Mouse (Mus musculus): ENCODE data around the gene Uqcc2. TPM values are rescaled to one million over a fixed set of nuclear protein-coding genes. Genes with fewer than 3 reads are reported as not detected.

Gene Uqcc2
- 335 and 353 TPM in 2 replicates for polyA plus RNA-seq (2014; fragmentation: Nextera tagmentation; extraction: Ambion mirVana)

DNA sequence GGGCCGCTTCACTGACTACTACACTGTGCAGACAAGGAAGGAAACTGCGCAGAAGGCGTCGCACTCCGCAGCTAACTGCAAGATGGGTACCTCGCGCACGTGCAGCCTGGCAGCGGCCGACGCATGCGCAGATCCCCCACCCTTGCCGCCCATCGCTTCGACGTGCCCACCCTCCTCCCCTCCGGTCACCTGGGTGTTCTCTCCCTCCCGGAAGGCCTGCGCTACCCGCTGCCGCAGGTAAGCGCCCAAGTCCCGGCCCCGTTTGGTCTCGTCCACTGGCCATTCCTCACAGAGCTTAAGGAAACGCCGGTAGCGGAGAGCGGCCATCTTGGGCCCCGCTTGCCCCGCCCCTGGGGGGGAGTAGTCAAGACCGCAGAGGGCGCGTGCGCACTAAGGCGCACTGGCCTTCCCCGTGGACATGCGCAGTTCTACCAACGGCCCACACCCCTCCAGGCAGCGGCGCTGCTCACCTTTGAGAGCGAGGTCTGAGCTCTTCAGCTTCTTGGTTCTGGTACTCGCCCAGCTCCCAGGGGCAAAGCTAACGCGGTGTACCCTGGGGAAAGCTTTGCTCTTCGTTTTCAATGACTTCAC lies at the start of gene Uqcc2:
Gene Uqcc2 (minus strand): TSS at position 366 of the 591 bp plus-strand sequence.
- Histone ChIP-seq H3K9me3 (ENCODE audit: control insufficient read depth, low read length) (no peaks in the 10 kb centered on the region), H3K4me1 (replicated peaks; ENCODE audit: control insufficient read depth, insufficient read depth, low read length) (peaks cover 23% of the 10 kb centered on the region), H3K4me2 (ENCODE audit: low read length) (peak within 1 kb of the TSS; percentile 64), H3K4me3 (ENCODE audit: low read depth, low read length) (peak within 1 kb of the TSS; percentile 61), H3K27ac (ENCODE audit: low read depth) (no peak within 1 kb of the TSS), H3K27me3 (replicated peaks; ENCODE audit: control insufficient read depth, insufficient read depth, low read length) (no peaks in the 10 kb centered on the region), H3K36me3 (ENCODE audit: control insufficient read depth, insufficient read depth, low read length) (0 out of 2 replicates have a peak, but pooled peaks cover 3% of the 10 kb centered on the region), H3K9ac (ENCODE audit: low read length) (peak within 1 kb of the TSS; percentile 62)
- 1% methylated on average over 46 of the region's 46 CpGs for WGBS
- peak; percentile 88 for ATAC-seq (replicated peaks; ENCODE audit: low FRiP score, low TSS enrichment, low read depth)
- peak; percentile 98 for DNase-seq (ENCODE audit: low spot score)

DNA sequence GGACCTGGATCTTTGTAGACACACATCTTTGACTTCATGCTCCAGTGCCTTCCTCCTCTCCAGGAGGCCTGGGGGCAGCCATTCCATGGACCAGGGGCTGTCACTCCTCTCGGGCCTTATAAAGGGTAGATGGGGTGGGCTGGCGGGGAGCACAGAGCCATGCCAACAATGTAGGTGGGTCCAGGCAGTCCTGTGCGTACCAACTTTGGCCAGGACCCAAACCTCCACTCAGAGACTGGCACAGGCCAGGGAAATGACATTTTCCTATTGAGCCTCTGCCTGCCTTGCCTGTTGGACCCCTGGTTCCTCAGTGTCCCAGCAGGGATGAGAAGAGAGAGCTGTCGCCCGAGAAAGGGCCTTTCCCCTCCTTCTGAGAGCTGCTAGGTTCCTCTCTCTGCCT lies 48.7 kb upstream of the Uqcc2 start:
- no peak overlapping the region for H3K4me2 ChIP-seq (ENCODE audit: low read length)
- no peak overlapping the region for H3K4me3 ChIP-seq (ENCODE audit: low read depth, low read length)
- no peaks in the 10 kb centered on the region for H3K4me1 ChIP-seq (replicated peaks; ENCODE audit: control insufficient read depth, insufficient read depth, low read length)
- ATAC-seq (replicated peaks; ENCODE audit: low FRiP score, low TSS enrichment, low read depth) (no peak), DNase-seq (ENCODE audit: low spot score) (no peak)
- H3K9me3 ChIP-seq (ENCODE audit: control insufficient read depth, low read length), result no peaks in the 10 kb centered on the region
- H3K36me3 ChIP-seq (ENCODE audit: control insufficient read depth, insufficient read depth, low read length), result no peaks in the 10 kb centered on the region
- H3K9ac ChIP-seq (ENCODE audit: low read length), result no peak overlapping the region
- H3K27me3 ChIP-seq (replicated peaks; ENCODE audit: control insufficient read depth, insufficient read depth, low read length), result no peaks in the 10 kb centered on the region
- 83% methylated on average over 5 of the region's 5 CpGs for WGBS
- no peak overlapping the region for H3K27ac ChIP-seq (ENCODE audit: low read depth)

DNA sequence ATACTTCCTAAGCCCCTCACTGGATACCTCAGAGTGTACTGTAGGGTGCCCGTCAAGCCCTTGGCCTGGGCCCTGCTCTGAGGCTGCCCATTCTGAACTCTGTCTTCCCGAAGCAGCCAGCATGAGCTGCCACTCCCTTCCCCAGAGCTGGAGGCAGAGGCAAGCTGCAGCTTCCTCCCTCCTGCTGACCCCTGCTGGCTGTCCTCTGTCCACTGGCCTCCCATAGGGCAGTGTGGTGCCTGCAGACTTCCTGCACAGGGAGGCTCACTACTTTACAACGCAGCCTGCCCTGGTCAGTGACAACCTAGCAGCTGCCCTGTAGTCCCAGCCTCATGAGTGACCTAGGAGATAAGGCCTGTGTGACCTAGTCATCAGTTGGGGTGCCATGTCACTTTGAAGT lies 48.0 kb upstream of the Uqcc2 start:
- Histone ChIP-seq H3K36me3 (ENCODE audit: control insufficient read depth, insufficient read depth, low read length) (no peaks in the 10 kb centered on the region), H3K4me3 (ENCODE audit: low read depth, low read length) (no peak overlapping the region), H3K27ac (ENCODE audit: low read depth) (no peak overlapping the region), H3K4me1 (replicated peaks; ENCODE audit: control insufficient read depth, insufficient read depth, low read length) (no peaks in the 10 kb centered on the region), H3K9me3 (ENCODE audit: control insufficient read depth, low read length) (no peaks in the 10 kb centered on the region), H3K27me3 (replicated peaks; ENCODE audit: control insufficient read depth, insufficient read depth, low read length) (no peaks in the 10 kb centered on the region), H3K4me2 (ENCODE audit: low read length) (no peak overlapping the region), H3K9ac (ENCODE audit: low read length) (no peak overlapping the region)
- DNase-seq (ENCODE audit: low spot score) (no peak), ATAC-seq (replicated peaks; ENCODE audit: low FRiP score, low TSS enrichment, low read depth) (no peak; the same call in 1 of the 2 replicates)
- 30% methylated on average over 3 of the region's 3 CpGs for WGBS

DNA sequence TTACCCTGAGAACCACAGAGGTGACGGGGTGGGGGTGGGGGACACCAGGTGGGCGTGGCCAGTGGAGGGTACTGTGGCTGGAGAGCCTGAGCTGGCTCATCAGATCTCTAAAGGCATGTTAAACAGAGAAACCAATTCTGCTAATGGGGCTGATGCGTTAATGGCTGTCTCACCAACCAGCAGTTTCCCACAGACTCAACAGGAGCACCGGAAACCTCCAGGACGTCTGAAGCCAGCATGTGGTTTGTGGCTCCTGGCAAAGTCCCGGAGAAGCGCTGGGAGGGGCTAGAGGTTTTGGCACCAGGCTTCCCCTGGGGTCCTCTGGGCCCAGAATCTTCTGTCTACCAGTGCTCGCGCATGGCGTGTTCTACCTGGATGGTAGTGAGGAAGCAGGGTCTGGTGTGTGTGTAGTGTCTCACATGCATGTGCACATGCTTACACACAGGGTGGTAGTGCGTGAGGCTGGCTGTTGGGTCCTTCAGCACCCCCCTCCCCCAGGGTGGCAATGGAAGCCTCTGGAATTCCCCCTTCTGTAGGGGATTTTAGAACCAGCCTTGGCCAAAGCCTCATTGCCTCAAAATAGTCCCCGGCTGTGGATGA lies 46.1 kb upstream of the Uqcc2 start:
- Histone ChIP-seq H3K36me3 (ENCODE audit: control insufficient read depth, insufficient read depth, low read length) (no peaks in the 10 kb centered on the region), H3K9me3 (ENCODE audit: control insufficient read depth, low read length) (no peaks in the 10 kb centered on the region), H3K4me3 (ENCODE audit: low read depth, low read length) (no peak overlapping the region), H3K9ac (ENCODE audit: low read length) (no peak overlapping the region), H3K27me3 (replicated peaks; ENCODE audit: control insufficient read depth, insufficient read depth, low read length) (no peaks in the 10 kb centered on the region), H3K4me1 (replicated peaks; ENCODE audit: control insufficient read depth, insufficient read depth, low read length) (peaks cover 11% of the 10 kb centered on the region), H3K4me2 (ENCODE audit: low read length) (no peak overlapping the region), H3K27ac (ENCODE audit: low read depth) (no peak overlapping the region)
- ATAC-seq (replicated peaks; ENCODE audit: low FRiP score, low TSS enrichment, low read depth) (no peak), DNase-seq (ENCODE audit: low spot score) (no peak)
- WGBS, result 54% methylated on average over 12 of the region's 12 CpGs

DNA sequence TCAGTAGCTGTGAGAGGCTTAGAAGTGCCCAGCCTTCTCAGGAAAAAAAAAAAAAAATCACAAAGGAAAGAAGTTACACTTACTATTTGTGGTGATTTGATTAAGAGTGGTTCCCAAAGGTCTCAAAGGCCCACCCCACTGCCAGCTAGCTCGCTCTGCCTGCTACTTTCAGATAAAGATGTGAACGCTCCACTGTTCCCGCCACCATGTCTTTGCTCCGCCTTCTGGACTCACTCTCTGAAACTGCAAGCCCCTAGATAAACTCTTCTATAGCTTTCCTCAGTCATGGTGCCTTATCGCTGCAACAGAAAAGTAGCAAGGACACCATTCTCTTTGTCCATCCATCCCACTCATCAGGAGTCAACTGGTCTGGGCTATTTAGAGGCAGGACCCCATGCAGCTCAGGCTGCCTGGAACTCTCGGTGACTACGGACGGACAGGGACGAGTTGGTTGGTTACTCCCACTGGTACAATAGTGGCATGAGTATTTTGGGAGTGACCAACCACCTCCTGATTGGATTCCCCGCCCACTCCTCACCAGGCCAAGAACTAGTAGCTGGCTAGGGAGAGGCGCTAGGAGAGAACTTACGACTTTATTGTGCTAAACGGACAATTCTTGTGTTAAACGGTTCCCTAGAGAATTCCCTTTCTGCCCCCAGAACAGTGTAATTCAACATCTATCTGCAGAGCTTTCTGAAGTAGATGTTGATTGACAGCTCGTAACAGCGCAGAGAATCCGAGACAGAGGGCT lies 44.9 kb upstream of the Uqcc2 start:
- H3K4me3 ChIP-seq (ENCODE audit: low read depth, low read length), result no peak overlapping the region
- H3K27me3 ChIP-seq (replicated peaks; ENCODE audit: control insufficient read depth, insufficient read depth, low read length), result no peaks in the 10 kb centered on the region
- H3K9me3 ChIP-seq (ENCODE audit: control insufficient read depth, low read length), result no peaks in the 10 kb centered on the region
- no peak overlapping the region for H3K4me2 ChIP-seq (ENCODE audit: low read length)
- ATAC-seq (replicated peaks; ENCODE audit: low FRiP score, low TSS enrichment, low read depth), result no peak
- WGBS, result 90% methylated on average over 17 of the region's 17 CpGs
- no peak for DNase-seq (ENCODE audit: low spot score)
- peaks cover 11% of the 10 kb centered on the region for H3K4me1 ChIP-seq (replicated peaks; ENCODE audit: control insufficient read depth, insufficient read depth, low read length)
- H3K36me3 ChIP-seq (ENCODE audit: control insufficient read depth, insufficient read depth, low read length), result no peaks in the 10 kb centered on the region
- no peak overlapping the region for H3K9ac ChIP-seq (ENCODE audit: low read length)
- no peak overlapping the region for H3K27ac ChIP-seq (ENCODE audit: low read depth)

DNA sequence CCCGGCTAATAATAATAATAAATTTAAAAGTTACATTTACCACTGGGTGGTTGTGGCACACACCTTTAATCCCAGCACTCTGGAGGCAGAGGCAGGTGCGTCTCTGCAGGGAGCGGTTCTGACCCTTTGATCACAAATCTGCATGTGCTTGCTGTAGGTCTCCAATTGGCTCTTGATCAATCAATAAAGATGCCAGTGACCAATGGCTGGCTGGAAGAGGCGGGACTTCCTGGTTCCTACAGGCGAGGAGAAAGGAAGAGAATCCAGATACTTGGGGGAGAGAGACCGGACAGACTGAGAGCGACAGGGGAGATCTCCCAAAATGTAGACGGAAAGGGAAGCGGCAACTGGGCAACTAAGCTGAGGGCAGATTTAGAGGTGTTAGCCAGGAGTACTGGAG lies 44.3 kb upstream of the Uqcc2 start:
- ATAC-seq (replicated peaks; ENCODE audit: low FRiP score, low TSS enrichment, low read depth), result no peak
- 89% methylated on average over 9 of the region's 9 CpGs for WGBS
- H3K9ac ChIP-seq (ENCODE audit: low read length), result no peak overlapping the region
- no peaks in the 10 kb centered on the region for H3K36me3 ChIP-seq (ENCODE audit: control insufficient read depth, insufficient read depth, low read length)
- no peak overlapping the region for H3K4me2 ChIP-seq (ENCODE audit: low read length)
- no peak overlapping the region for H3K4me3 ChIP-seq (ENCODE audit: low read depth, low read length)
- H3K27me3 ChIP-seq (replicated peaks; ENCODE audit: control insufficient read depth, insufficient read depth, low read length), result no peaks in the 10 kb centered on the region
- no peak overlapping the region for H3K27ac ChIP-seq (ENCODE audit: low read depth)
- no peaks in the 10 kb centered on the region for H3K9me3 ChIP-seq (ENCODE audit: control insufficient read depth, low read length)
- peaks cover 11% of the 10 kb centered on the region for H3K4me1 ChIP-seq (replicated peaks; ENCODE audit: control insufficient read depth, insufficient read depth, low read length)
- DNase-seq (ENCODE audit: low spot score), result no peak

DNA sequence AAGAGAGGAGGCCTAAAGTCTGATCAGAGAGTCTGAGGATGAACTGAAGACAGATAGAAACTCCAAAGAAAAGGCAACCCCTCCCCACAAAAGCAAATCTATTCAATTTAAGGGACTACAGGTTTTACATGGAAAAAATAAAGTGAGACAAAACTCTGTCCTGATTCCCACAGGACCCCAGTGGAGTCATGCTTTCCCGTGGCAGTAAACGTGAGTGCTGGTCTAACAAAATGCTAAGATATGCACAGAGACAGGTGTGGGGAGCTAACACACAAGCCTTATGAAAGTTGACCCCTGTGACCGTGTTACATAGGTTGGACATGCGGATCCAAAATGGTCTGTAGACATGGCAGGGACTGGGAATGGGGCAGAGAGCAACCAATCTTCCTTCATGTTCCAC lies 43.0 kb upstream of the Uqcc2 start:
- 94% methylated on average over 4 of the region's 4 CpGs for WGBS
- ATAC-seq (replicated peaks; ENCODE audit: low FRiP score, low TSS enrichment, low read depth), result no peak

DNA sequence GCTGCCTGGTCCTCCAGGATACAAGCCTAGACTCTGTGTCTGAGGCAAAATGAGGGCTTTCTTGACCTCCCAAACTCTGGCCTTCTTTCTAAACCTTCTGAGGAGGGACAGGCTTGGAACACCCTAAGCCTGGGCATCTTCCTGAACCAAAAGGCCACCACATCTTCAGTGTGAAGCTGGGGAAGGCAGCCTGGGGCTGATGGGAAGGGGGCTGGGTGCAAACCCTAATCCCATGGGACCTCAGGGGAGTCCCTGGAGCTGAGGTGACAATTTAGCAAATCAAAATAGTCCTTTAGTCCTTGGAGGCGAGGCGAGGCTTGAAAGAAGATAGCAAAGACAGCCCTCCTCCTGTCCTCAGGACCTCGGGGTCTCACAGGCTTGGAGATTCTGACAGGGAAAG lies 42.6 kb upstream of the Uqcc2 start:
- no peaks in the 10 kb centered on the region for H3K9me3 ChIP-seq (ENCODE audit: control insufficient read depth, low read length)
- ATAC-seq (replicated peaks; ENCODE audit: low FRiP score, low TSS enrichment, low read depth) (no peak), DNase-seq (ENCODE audit: low spot score) (no peak)
- no peak overlapping the region for H3K4me2 ChIP-seq (ENCODE audit: low read length)
- no peaks in the 10 kb centered on the region for H3K27me3 ChIP-seq (replicated peaks; ENCODE audit: control insufficient read depth, insufficient read depth, low read length)
- no peaks in the 10 kb centered on the region for H3K36me3 ChIP-seq (ENCODE audit: control insufficient read depth, insufficient read depth, low read length)
- 77% methylated on average over 3 of the region's 3 CpGs for WGBS
- no peak overlapping the region for H3K9ac ChIP-seq (ENCODE audit: low read length)
- H3K27ac ChIP-seq (ENCODE audit: low read depth), result no peak overlapping the region
- H3K4me1 ChIP-seq (replicated peaks; ENCODE audit: control insufficient read depth, insufficient read depth, low read length), result peaks cover 11% of the 10 kb centered on the region
- no peak overlapping the region for H3K4me3 ChIP-seq (ENCODE audit: low read depth, low read length)

More for the DNA sequence above, 43.0 kb upstream of the Uqcc2 start:
- Histone ChIP-seq H3K4me3 (ENCODE audit: low read depth, low read length) (no peak overlapping the region), H3K9me3 (ENCODE audit: control insufficient read depth, low read length) (no peaks in the 10 kb centered on the region), H3K27ac (ENCODE audit: low read depth) (no peak overlapping the region), H3K36me3 (ENCODE audit: control insufficient read depth, insufficient read depth, low read length) (no peaks in the 10 kb centered on the region), H3K4me2 (ENCODE audit: low read length) (no peak overlapping the region), H3K4me1 (replicated peaks; ENCODE audit: control insufficient read depth, insufficient read depth, low read length) (peaks cover 11% of the 10 kb centered on the region), H3K9ac (ENCODE audit: low read length) (no peak overlapping the region), H3K27me3 (replicated peaks; ENCODE audit: control insufficient read depth, insufficient read depth, low read length) (no peaks in the 10 kb centered on the region)
- DNase-seq (ENCODE audit: low spot score), result no peak
